Mouse (Mus musculus): Measurements from ENCODE around the gene Jmjd1c. TPM values are rescaled to one million over a fixed set of nuclear protein-coding genes. Genes with fewer than 3 reads are reported as not detected.

Jmjd1c gene
- polyA plus RNA-seq (2012; rRNA removed), result 6.8 and 7.7 TPM in 2 replicates

GRCm38 (mm10) chr10:67095798-67096620 lies at the start of gene Jmjd1c:
TSS of gene Jmjd1c (plus strand) at chr10:67096125.

GRCm38 (mm10) chr10:67096621-67097436 lies 904 bp downstream of the Jmjd1c start, which contains the start of gene Reep3:
TSS of gene Reep3 (minus strand) at chr10:67096945.

GRCm38 (mm10) chr10:67285176-67285814 lies 189.4 kb downstream of the Jmjd1c start, which contains the start of gene Nrbf2:
TSS of gene Nrbf2 (minus strand) at chr10:67285305.

Other genes starting within 250 kb of the Jmjd1c start
- gene Reep3, start 820 bp downstream of the Jmjd1c start, polyA plus RNA-seq (2012; rRNA removed), result 4.0 and 4.3 TPM in 2 replicates
- gene Nrbf2, start 189.2 kb downstream of the Jmjd1c start, polyA plus RNA-seq (2012; rRNA removed), result 5.5 and 6.5 TPM in 2 replicates

Measured in liver, embryonic 14 days (tissue).